Mouse (Mus musculus) embryonic facial prominence, embryonic 14.5 days (tissue): ENCODE measurements at regions not wholly inside any gene's neighbourhood (a gene's known extent, or its start where the extent isn't known, plus 50 kb on each side); places are given as distances from the start of the nearest gene placed in this dataset.

ENCODE experiments used
- ATAC-seq: fragments of 200-750 bp; cut with Nextera tagmentation; 2 replicates; pipeline ENCODE4 v1.8.0; 2017; ENCODE audit warnings: low read depth, moderate number of reproducible peaks, moderate TSS enrichment
- DNase-seq: peaks from one replicate; pipeline ENCODE4 v3.0.0-alpha.2; 2015; ENCODE audit warnings: low spot score
- H3K27ac ChIP-seq: fragments of 300-500 bp; sonication (generic); replicated peaks from 2 replicates; pipeline ENCODE4 v1.5.1; 2014; ENCODE audit warnings: low read depth, mild to moderate bottlenecking, low read length, moderate library complexity
- H3K27me3 ChIP-seq: fragments of 300-500 bp; sonication (generic); replicated peaks from 2 replicates; pipeline ENCODE4 v1.6.1; 2014; ENCODE audit warnings: low read length; ENCODE audit not compliant: control insufficient read depth, insufficient read depth
- H3K36me3 ChIP-seq: fragments of 300-500 bp; sonication (generic); 2 replicates; pipeline ENCODE4 v1.6.1; 2014; ENCODE audit warnings: low read length, mixed read lengths; ENCODE audit not compliant: control insufficient read depth, insufficient read depth
- H3K4me1 ChIP-seq: fragments of 300-500 bp; sonication (generic); 2 replicates; pipeline ENCODE4 v1.6.1; 2014; ENCODE audit warnings: antibody characterized with exemption, low read length; ENCODE audit not compliant: control insufficient read depth, insufficient read depth
- H3K4me2 ChIP-seq: fragments of 300-500 bp; sonication (generic); 2 replicates; pipeline ENCODE4 v1.6.1; 2014; ENCODE audit warnings: low read depth, mild to moderate bottlenecking, low read length, moderate library complexity, mixed read lengths
- H3K4me3 ChIP-seq: fragments of 300-500 bp; sonication (generic); 2 replicates; pipeline ENCODE4 v1.5.1; 2014; ENCODE audit warnings: low read depth, mild to moderate bottlenecking, low read length
- H3K9ac ChIP-seq: fragments of 300-500 bp; sonication (generic); 2 replicates; pipeline ENCODE4 v1.6.1; 2014; ENCODE audit warnings: low read depth, mild to moderate bottlenecking, low read length, moderate library complexity, mixed read lengths
- H3K9me3 ChIP-seq: fragments of 300-500 bp; sonication (generic); 2 replicates; pipeline ENCODE4 v1.6.1; 2016; ENCODE audit warnings: low read length; ENCODE audit not compliant: control insufficient read depth
- WGBS: fragments of 180-500 bp; shearing (Covaris S2); extraction: QIAGEN DNeasy Blood & Tissue Kit; methylation state at CpG from one replicate; pipeline ENCODE4 v1.1.7; 2014; 5-methylcytosine and 5-hydroxymethylcytosine counted together

- Histone ChIP-seq H3K27ac (no peak overlapping the region), H3K27me3 (no peaks in the 10 kb centered on the region), H3K36me3 (no peaks in the 10 kb centered on the region), H3K9ac (no peak overlapping the region), H3K4me2 (no peak overlapping the region), H3K4me3 (no peak overlapping the region), H3K9me3 (no peaks in the 10 kb centered on the region), H3K4me1 (no peaks in the 10 kb centered on the region)
- 92% methylated on average over 11 of the region's 11 CpGs for WGBS
- DNase-seq (no peak), ATAC-seq (no peak)
Measured at GRCm38 (mm10) chr14:76271190-76271589, 143.6 kb upstream of the Tsc22d1 start.

- Histone ChIP-seq H3K4me3 (no peak overlapping the region), H3K36me3 (no peaks in the 10 kb centered on the region), H3K9ac (no peak overlapping the region), H3K27ac (no peak overlapping the region), H3K9me3 (no peaks in the 10 kb centered on the region), H3K4me1 (no peaks in the 10 kb centered on the region), H3K4me2 (no peak overlapping the region), H3K27me3 (no peaks in the 10 kb centered on the region)
- WGBS: 65% methylated on average over 4 of the region's 4 CpGs
- no peak for DNase-seq
- no peak for ATAC-seq
Measured at GRCm38 (mm10) chr14:76272840-76273239, 141.9 kb upstream of the Tsc22d1 start.

GRCm38 (mm10) chr14:76276655-76277054 is 138.1 kb upstream of the Tsc22d1 start:
- Histone ChIP-seq H3K9ac (no peak overlapping the region), H3K4me3 (no peak overlapping the region), H3K9me3 (no peaks in the 10 kb centered on the region), H3K4me2 (no peak overlapping the region), H3K27ac (no peak overlapping the region), H3K27me3 (no peaks in the 10 kb centered on the region), H3K4me1 (no peaks in the 10 kb centered on the region; the same call in none of the 2 replicates), H3K36me3 (no peaks in the 10 kb centered on the region)
- no peak for ATAC-seq
- DNase-seq: no peak
- 90% methylated on average over 9 of the region's 9 CpGs for WGBS

- no peak overlapping the region for H3K4me2 ChIP-seq
- H3K27me3 ChIP-seq: no peaks in the 10 kb centered on the region
- no peak overlapping the region for H3K27ac ChIP-seq
- DNase-seq (no peak), ATAC-seq (no peak)
- WGBS: 90% methylated on average over 17 of the region's 17 CpGs
- H3K36me3 ChIP-seq: no peaks in the 10 kb centered on the region
- no peaks in the 10 kb centered on the region for H3K9me3 ChIP-seq
- H3K4me1 ChIP-seq: no peaks in the 10 kb centered on the region; the same call in none of the 2 replicates
- no peak overlapping the region for H3K4me3 ChIP-seq
- H3K9ac ChIP-seq: no peak overlapping the region
Measured at GRCm38 (mm10) chr14:76278751-76279450, 135.9 kb upstream of the Tsc22d1 start.

- 84% methylated on average over 19 of the region's 19 CpGs for WGBS
- H3K4me1 ChIP-seq: no peaks in the 10 kb centered on the region; the same call in none of the 2 replicates
- no peaks in the 10 kb centered on the region for H3K27me3 ChIP-seq
- no peak overlapping the region for H3K4me3 ChIP-seq
- no peaks in the 10 kb centered on the region for H3K36me3 ChIP-seq
- no peak overlapping the region for H3K27ac ChIP-seq
- no peak overlapping the region for H3K4me2 ChIP-seq
- H3K9me3 ChIP-seq: no peaks in the 10 kb centered on the region
- ATAC-seq (no peak), DNase-seq (no peak)
- no peak overlapping the region for H3K9ac ChIP-seq
Measured at GRCm38 (mm10) chr14:76279561-76279960, 135.2 kb upstream of the Tsc22d1 start.

GRCm38 (mm10) chr14:76281867-76282266 is 132.9 kb upstream of the Tsc22d1 start:
- ATAC-seq (peak; percentile 63; the same call in 1 of the 2 replicates), DNase-seq (peak; percentile 49)
- Histone ChIP-seq H3K9me3 (no peaks in the 10 kb centered on the region), H3K36me3 (no peaks in the 10 kb centered on the region), H3K27ac (no peak overlapping the region), H3K4me1 (no peaks in the 10 kb centered on the region; the same call in none of the 2 replicates), H3K27me3 (no peaks in the 10 kb centered on the region), H3K9ac (no peak overlapping the region), H3K4me3 (no peak overlapping the region), H3K4me2 (no peak overlapping the region)
- 30% methylated on average over 5 of the region's 5 CpGs for WGBS

GRCm38 (mm10) chr14:76287768-76288167 is 127.0 kb upstream of the Tsc22d1 start:
- Histone ChIP-seq H3K27ac (no peak overlapping the region), H3K4me3 (no peak overlapping the region), H3K4me2 (no peak overlapping the region), H3K9ac (no peak overlapping the region), H3K36me3 (no peaks in the 10 kb centered on the region), H3K9me3 (no peaks in the 10 kb centered on the region), H3K4me1 (no peaks in the 10 kb centered on the region), H3K27me3 (no peaks in the 10 kb centered on the region)
- ATAC-seq (no peak), DNase-seq (no peak)
- 90% methylated on average over 8 of the region's 8 CpGs for WGBS

GRCm38 (mm10) chr14:76290401-76291018 is 124.3 kb upstream of the Tsc22d1 start:
- no peak overlapping the region for H3K4me2 ChIP-seq
- H3K9me3 ChIP-seq: no peaks in the 10 kb centered on the region
- ATAC-seq (peak; percentile 62; the same call in 1 of the 2 replicates), DNase-seq (peak; percentile 17)
- H3K9ac ChIP-seq: no peak overlapping the region
- H3K36me3 ChIP-seq: no peaks in the 10 kb centered on the region
- WGBS: 58% methylated on average over 9 of the region's 9 CpGs
- no peak overlapping the region for H3K27ac ChIP-seq
- H3K27me3 ChIP-seq: no peaks in the 10 kb centered on the region
- H3K4me1 ChIP-seq: no peaks in the 10 kb centered on the region
- no peak overlapping the region for H3K4me3 ChIP-seq

- Histone ChIP-seq H3K4me2 (no peak overlapping the region), H3K9me3 (no peaks in the 10 kb centered on the region), H3K27me3 (no peaks in the 10 kb centered on the region), H3K36me3 (no peaks in the 10 kb centered on the region), H3K9ac (no peak overlapping the region), H3K4me3 (no peak overlapping the region), H3K27ac (no peak overlapping the region), H3K4me1 (no peaks in the 10 kb centered on the region)
- DNase-seq (no peak), ATAC-seq (no peak)
- WGBS: 28% methylated on average over 4 of the region's 4 CpGs
Measured at GRCm38 (mm10) chr14:76292211-76292610, 122.5 kb upstream of the Tsc22d1 start.
